Mouse (Mus musculus) lung, postnatal 4 days (tissue): Measurements from ENCODE around the gene Acsbg2.
A peak's percentile ranks its signal among the peaks of the same experiment; 100 is the strongest.

Experiments
- DNase-seq, 2 experiments: peaks; one replicate each; pipeline ENCODE4 v3.0.0; 2021

Acsbg2 gene

GRCm38 (mm10) chr17:56870287-56870953 lies 3.8 kb downstream of the Acsbg2 start:
- DNase-seq: no peak

DNA sequence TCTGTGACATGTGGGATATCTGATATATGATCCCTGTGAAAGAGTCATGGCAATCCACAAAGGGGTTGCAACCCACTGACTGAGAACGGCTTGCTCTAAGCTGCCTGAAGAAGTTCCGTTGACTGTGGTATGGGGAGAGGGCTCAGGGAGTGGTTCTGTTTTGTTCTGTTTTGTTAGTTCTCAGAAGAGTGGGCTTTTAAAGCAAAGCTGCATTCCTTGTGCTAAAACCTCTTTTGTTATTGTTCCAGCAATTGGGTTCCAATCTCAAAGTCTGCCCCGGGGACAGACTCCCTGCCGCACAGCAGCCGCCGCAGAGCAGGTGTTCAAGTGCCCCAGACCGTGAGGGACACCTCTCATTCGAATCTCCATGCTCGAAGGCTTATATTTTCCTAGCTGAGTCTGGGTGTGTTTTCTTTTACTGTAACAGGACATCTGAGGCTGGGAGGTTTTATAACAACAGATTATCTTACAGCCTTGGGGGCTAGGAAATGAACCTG lies 4.7 kb downstream of the Acsbg2 start:
- no peak for DNase-seq

GRCm38 (mm10) chr17:56866071-56866470 lies 8.2 kb downstream of the Acsbg2 start:
- DNase-seq: no peak

- DNase-seq: peak; percentile 24 to 33
These were observed 13.1 kb downstream of the Acsbg2 start for GRCm38 (mm10) chr17:56861197-56861596.

- DNase-seq: peak; percentile 29 to 57
These were observed 15.3 kb downstream of the Acsbg2 start for GRCm38 (mm10) chr17:56858922-56859321.

GRCm38 (mm10) chr17:56858216-56858615 lies 16.0 kb downstream of the Acsbg2 start:
- peak; percentile 57 to 77 for DNase-seq

DNA sequence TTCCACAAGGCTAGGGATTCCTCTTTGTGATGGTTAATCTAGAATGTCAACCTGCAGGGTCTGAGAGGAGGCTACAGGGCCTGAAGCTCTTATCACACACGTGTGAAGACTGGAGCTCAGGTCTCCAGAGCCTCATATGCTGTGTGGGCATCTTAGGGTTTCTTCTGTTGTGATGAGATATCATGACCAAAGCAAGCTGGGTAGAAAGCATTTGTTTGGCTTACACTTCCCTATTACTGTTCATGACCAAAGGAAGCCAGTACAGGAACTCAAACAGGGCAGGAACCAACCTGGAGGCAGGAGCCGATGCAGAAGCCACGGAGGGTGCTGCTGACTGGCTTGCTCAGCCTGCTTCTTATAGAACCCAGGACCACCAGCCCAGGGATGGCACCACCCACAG lies 18.8 kb downstream of the Acsbg2 start:
- no peak for DNase-seq

DNA sequence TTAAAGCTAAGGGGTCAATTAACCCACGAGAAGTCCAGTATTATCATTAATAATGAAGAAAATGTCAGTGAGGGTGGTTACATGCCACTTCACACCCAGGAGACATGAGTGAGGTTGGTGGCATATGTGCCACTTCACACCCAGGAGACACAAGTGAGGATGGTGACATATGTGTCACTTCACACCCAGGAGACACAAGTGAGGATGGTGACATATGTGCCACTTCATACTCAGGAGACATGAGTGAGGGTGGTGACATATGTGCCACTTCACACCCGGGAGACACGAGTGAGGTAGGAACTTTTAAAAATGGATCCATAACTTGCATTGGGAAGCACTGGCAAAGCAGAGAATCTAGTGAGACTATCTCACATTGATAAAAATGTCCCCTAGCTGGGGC lies 23.1 kb downstream of the Acsbg2 start:
- DNase-seq: no peak

DNA sequence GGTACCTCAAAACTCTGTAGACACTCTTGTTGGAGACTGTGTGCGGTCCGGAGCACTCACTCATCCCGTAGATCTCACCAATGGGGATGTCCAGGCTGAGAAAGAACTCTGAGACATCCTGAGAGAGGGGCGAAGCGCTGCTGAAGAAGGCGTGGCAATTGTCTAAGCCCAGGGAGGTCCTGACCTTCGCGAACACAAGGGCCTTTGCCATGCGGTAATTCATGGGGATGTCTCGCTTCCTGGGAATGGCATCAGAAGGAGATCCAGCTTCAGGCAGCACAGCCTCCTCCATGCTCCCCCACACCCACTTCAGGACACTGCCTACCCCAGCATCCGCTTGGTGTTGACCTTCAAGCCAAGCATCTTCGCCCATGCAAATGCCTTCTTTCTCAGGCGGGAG lies 24.5 kb downstream of the Acsbg2 start:
- DNase-seq: no peak

DNA sequence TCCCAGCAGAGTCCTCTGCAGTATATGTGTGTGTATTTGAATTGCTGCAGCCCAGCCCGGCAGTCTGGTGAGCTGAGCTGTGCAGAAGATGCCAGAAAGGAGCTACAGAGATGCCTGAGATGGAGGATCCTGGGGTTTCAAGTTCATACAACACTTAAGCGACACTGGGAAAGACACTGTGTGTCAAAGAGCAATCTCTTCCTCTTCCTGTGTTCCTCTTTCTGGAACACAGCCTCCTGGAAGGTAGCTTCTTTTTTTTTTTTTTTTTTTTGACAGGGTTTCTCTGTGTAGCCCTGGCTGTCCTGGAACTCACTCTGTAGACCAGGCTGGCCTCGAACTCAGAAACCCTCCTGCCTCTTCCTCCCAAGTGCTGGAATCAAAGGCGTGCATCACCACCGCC lies 25.5 kb downstream of the Acsbg2 start:
- DNase-seq: no peak

- no peak for DNase-seq
These were observed 30.6 kb downstream of the Acsbg2 start for GRCm38 (mm10) chr17:56843678-56844077.

DNA sequence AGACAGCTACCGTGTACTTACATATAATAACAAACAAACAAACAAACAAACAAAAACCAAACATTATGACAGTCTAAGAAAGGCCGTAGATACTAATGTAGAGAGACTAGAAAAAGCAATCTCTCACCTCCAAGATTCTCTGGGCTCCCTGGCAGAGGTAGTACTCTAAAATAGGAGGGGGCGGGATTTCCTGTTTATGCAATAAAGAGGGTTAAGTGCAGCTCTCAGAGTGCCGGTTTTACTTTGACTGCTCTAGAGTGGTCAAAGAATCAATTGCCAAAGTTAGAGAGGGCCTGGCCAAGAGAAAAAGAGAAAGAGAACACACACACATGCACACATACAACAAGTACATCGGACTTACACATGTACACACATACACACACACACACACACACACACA lies 32.1 kb downstream of the Acsbg2 start:
- DNase-seq: no peak

GRCm38 (mm10) chr17:56840524-56840923 lies 33.7 kb downstream of the Acsbg2 start:
- DNase-seq: no peak

GRCm38 (mm10) chr17:56836336-56836735 lies 37.9 kb downstream of the Acsbg2 start:
- DNase-seq: no peak

GRCm38 (mm10) chr17:56833381-56833780 lies 40.9 kb downstream of the Acsbg2 start:
- DNase-seq: no peak

DNA sequence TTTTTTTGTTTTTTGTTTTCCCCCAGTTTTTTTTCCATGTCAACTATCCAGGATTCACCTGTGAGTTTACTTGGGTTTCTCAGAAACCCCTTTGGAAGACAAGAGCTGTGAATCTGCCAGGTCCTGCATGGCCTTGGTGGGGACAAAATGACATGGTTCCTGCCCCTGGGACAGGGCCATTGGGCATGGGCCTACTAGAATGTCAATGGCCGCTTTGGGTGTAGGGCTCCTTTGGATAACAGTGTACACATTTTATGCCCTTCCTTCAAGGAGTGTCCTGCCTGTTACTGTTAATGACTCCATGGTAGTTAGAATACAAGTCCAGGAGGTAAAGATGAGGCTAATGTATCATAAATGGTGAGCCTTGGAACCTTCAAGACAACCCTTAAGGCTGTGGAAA lies 41.3 kb downstream of the Acsbg2 start:
- no peak for DNase-seq

- DNase-seq: peak; percentile 99
These were observed 43.0 kb downstream of the Acsbg2 start for GRCm38 (mm10) chr17:56831111-56831816.

DNA sequence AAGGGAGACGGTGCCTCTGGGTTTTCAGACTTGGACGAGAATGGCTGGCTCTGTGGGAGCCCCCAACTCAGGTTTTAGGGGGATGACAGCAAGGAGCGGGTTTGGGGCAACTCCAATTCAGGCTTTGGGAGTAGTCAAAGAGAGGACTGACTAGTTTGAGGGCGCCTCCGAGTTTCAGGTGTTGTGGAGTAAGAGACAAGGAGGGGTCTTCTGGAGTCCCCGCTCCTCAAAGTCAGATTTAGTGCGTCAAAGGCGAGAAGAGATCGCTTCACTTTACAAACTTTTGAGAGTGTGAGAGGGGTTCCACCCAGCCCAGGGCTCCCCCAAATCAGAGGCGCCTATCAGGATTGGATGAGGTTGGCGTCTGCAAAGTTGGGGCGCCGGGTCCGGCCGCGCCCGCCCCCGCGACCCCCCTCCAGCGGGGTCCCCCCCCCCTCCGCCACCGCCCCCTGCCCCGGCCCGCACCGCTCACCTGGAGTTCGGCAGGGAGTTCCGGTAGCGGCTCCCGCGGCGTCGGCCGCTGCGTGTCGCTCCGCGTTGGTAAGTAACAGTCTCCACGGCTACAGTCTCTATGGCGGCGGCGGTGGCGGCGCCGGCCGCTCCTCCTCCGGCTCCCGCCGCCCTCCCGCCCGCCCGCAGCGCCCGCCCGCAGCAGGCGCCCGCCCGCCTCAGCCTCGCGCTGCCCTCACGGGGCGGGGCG lies 43.7 kb downstream of the Acsbg2 start, which contains the start of gene Rfx2:
Rfx2 (minus strand) TSS at position 603 of the 700 bp plus-strand sequence.
- DNase-seq: no peak

- DNase-seq: no peak
These were observed 44.5 kb downstream of the Acsbg2 start for GRCm38 (mm10) chr17:56829795-56830194.

DNA sequence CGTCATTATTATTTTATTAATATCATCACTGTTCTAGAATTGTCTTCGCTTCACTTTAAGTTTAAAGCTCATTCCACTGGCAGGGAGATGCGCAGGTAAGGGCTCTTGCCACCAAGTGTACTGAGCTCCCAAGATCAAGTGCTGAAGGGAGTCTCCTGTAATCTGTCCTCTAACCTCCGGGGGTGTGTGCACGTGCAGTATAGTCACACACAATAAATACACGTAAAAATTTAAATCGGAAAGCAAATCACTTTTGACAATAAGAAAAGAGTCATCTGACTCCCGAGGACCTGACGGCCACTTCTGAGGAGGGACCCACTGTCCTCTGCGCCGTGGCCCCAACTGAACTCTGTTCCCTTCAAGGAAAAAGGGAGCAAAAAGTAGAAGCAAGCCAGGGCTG lies 45.1 kb downstream of the Acsbg2 start:
- DNase-seq: no peak

GRCm38 (mm10) chr17:56826718-56827117 lies 47.5 kb downstream of the Acsbg2 start:
- no peak for DNase-seq

GRCm38 (mm10) chr17:56823352-56823751 lies 50.9 kb downstream of the Acsbg2 start:
- DNase-seq: no peak

GRCm38 (mm10) chr17:56822380-56822779 lies 51.9 kb downstream of the Acsbg2 start:
- no peak for DNase-seq

DNA sequence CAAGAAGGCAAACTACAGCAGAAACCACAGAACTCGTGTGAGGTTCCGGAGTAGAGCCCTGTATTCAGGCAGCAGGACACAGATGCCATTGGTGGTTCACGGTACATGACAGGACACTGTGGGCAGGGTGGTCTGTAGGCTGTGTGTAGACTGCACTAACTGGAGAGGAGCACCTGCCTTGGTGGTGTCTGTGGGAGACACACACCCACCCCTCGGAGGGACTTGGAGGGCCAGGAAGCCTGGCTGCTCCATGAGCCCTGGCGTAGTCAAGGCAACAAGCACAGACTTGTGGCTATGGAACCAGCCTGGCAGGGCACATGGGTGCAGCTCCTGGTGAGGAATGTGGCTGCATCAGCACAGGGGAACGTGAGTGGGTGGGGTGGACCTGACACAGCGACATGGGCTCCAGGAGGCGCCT lies 54.5 kb downstream of the Acsbg2 start:
- peak; percentile 33 to 65 for DNase-seq
